Mouse (Mus musculus): ENCODE results near the gene 1700001J03Rik.
"Not testable (repeated sequence)": the region's sequence is repeated elsewhere in the genome, so short reads cannot be mapped to it uniquely, and the experiment has no call there.

The 1700001J03Rik gene

GRCm38 (mm10) chr5:146185204-146185603 is at the start of gene 1700001J03Rik:
Gene 1700001J03Rik, minus strand, starts transcription at chr5:146185304.
- not testable (repeated sequence) for DNase-seq

DNA sequence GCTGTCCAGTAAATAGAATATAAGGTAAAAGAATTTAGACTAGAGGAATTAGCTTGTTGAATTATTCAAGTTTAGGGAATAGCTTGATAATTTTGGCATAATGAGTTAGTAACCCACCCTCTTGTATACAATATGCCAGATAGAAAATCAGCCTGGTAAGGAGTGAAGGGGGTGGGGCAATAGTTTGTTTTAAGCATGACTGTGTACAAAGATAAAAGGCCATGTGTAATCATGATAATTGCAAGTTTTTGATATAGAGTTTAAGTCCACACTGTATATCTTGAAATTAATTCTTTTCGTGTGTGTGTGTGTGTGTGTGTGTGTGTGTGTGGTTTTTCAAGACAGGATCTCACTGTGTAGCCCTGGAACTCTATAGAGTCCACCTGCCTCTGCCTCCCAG is 49.2 kb upstream of the 1700001J03Rik start:
- no peak for DNase-seq

DNA sequence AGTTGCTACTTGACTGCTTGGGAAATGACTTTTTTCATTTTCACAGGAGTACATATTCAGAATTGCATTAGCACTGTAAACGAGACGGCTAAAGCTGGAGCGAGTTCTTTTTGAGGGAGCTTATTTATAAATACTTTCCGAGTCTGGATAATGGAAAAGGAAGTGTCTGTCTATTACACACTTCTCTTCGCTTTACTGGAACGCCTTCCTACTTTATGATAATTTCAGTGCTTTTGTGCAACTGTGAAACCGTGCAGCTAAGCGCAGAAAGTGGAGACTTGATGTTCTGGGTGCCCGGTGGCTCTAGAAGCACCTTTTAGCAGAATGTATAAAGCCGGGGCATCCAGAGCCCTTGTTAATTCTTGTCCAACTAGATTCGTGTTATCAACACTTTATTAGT is 47.7 kb upstream of the 1700001J03Rik start:
- no peak for DNase-seq

DNA sequence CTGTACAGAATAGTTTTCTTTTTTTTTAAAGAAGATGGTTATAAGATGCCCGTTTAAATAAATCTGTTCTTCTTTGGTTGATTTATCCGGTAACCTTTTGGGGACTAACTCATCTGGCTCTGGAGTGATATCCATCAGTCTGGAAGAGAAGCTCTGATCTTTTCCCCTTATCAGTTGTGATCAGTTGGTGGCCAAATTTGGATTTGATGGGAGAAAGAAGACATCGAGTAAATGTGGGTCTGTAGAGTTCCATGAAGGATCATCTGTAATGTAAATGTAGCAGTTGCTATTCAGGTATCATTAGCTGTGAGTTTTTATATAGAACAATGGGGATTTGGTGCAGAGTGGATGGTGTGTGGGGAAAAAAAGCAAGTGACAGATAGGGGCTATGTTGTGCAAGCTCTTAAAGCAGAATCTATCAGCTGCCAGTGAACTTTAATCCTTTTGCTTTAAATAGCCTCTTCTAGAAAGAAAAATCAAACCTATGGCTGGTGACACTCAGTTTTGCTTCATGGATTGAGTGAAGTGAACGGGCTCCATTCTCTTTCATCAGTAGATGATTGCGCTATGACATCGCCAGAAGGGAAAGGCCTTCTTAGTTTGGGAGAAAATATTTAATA is 47.1 kb upstream of the 1700001J03Rik start:
- DNase-seq = no peak

DNA sequence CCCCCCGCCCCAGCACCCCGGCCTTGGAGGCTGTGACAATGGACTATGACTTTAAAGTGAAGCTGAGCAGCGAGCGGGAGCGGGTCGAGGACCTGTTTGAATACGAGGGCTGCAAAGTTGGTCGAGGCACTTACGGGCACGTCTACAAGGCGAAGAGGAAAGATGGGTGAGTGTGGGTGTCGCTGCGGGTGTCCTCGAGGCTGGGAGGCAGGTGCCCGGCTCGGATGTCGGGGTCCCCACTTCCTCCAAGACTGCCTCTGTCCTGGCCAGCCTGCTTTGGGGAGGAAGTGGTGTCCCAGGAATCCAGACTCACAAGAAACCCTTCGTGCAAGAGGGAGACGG is 46.5 kb upstream of the 1700001J03Rik start:
- peak; percentile 51 for DNase-seq

GRCm38 (mm10) chr5:146230864-146231654 is 46.0 kb upstream of the 1700001J03Rik start, which contains the start of gene Cdk8:
Gene Cdk8, plus strand, starts transcription at chr5:146231230.
- peak; percentile 91 for DNase-seq

DNA sequence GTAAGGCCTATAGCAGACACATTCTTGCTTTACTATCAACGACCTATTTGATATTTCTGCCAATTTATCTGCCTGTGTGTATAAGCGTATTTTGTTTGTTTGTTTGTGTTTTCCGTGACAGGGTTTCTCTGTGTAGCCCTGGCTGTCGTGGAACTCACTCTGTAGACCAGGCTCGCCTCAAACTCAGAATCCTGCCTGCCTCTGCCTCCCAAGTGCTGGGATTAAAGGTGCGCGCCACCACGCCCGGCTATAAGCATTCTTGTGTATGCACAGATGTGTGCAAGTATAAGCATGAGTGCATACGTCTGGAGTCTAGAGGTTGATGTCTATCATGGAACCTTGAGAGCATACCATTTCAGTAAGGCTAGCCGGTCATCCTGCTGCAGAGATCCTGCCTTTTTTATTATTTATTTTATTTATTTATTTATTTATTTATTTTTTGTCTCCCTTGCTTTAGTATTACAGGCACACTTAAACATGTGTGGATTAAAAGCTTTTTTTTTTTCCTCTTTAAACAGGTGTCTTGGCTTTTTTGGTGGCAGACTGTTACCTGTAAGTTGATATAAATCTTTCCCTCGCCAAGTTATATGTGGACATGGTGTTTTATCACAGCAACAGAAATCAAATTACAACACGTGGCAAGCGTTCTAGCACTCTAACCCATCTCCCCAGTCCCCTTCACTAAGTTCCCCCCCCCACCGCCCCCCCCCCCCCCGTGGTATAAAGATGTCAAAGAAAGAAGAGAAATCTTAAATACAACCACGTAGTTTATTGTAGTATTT is 45.0 kb upstream of the 1700001J03Rik start:
- no peak for DNase-seq

DNA sequence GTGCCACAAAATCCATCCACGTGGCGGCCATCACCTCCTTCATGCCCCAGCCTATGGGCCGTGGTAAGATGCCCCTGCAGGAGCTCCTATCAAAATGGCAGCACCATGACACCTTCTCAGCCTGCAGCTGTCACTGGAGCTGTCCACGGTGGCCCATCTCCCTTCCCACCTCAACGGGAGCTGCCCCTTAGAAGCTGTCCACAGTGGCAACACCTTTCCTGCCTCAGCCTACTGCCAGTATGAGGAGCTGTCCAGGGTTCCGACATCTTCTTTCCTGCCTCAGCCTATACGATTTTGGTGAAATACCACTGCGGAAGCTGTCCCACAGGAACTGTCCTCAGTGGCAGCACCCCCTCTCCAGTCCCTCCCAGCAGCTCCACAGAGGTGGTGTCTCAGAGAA is 42.4 kb upstream of the 1700001J03Rik start:
- DNase-seq = no peak

- no peak for DNase-seq
Measured at GRCm38 (mm10) chr5:146223786-146224185, 38.7 kb upstream of the 1700001J03Rik start.

DNA sequence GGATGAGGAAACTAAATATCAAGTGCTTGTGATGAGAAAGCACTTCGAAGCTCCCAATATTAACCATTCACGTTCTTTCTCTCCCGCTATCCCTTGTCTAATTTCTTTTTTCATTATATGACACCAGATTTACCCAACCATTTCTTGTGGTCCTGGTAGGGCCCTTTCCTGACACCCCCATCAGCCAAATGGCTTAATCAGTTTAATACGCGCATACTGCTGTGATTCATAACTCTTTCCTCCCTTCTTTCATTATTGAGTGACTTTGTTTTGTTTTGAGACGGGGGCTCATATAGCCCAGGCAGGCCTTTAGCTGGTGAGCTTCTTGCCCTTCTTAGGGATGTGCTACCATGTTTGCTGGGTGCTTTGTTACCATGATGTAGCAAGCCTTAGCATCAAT is 36.6 kb upstream of the 1700001J03Rik start:
- DNase-seq = no peak

- DNase-seq = peak; percentile 91
Measured at GRCm38 (mm10) chr5:146220879-146221714, 36.0 kb upstream of the 1700001J03Rik start, which contains the start of gene Rnf6. Gene Rnf6, minus strand, starts transcription at chr5:146221555.

DNA sequence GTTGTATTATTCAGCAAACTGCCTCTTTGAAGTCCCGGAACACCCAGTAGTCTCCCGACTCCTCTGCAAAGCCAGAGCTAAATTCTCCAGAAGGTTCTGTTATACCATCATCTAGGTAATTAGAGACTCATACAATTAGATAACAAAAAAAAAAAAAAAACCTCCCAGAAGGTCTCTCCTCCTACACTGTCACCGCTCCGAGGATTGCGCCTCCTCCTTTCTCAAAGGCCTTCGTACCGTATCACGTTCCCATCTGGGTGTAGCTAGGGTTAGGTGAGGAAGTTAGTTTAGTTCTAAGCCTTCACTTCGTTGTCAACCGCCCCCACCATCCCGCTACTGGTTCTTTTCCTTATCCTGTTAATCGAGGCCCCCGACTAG is 35.4 kb upstream of the 1700001J03Rik start:
- no peak for DNase-seq

DNA sequence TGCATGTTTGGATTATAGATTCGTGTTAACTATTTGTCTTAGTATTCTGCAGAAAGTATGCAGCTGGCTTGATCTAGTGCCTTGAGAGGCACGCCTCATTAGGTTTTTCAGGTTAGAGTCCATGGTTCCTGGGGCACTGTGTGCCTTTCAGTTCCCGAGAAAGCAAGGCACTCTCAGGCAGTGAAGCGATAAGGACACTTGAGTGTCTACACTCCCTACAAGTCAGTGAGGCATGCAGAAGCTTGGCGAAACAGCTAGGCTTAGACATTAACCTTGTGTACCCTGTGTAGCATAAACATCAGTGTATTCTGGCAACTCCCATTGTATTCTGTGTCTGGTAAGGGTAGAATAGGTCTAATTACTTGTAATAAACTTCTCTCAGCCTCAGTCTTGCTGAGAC is 20.4 kb upstream of the 1700001J03Rik start:
- no peak for DNase-seq

GRCm38 (mm10) chr5:146203921-146204320 is 18.8 kb upstream of the 1700001J03Rik start:
- no peak for DNase-seq

GRCm38 (mm10) chr5:146200580-146200979 is 15.5 kb upstream of the 1700001J03Rik start:
- DNase-seq = no peak

DNA sequence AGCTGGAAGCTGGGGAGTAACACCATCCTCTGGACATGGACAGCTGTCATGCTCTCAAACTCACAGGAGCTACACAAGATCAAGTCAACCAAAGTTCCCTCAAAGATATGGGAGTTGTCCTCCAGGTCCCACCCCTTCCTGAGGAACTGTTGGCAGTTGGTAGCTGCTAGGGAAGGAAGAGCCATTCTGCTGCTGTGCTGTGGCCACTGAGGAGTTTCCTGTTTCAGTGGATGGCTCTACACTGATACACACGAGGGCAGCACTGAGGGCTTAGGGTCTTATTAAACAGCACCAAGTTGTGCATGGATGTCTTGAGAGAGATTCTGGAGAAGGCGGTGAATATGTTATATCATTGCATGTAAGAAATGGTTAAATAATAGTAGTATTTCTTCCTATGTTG is 14.4 kb upstream of the 1700001J03Rik start:
- DNase-seq = no peak

DNA sequence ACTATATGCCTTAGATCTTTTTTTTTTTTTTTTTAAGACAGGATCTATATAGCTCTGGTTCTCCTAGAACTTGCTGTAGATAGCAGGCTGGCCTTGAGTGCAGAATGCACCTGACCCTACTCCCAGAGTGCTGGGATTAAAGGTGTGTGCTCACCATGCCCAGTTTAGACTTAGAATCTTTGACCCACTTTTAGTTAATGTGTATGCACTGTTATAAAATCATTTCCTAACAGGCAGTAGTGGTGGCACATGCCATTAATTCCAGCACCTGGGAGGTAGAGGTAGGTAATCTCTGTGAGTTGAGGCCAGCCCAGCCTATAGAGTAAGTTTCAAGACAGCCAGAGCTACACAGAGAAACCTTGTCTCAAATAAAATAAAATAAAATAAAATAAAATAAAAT is 14.0 kb upstream of the 1700001J03Rik start:
- DNase-seq = no peak

GRCm38 (mm10) chr5:146193360-146193759 is 8.3 kb upstream of the 1700001J03Rik start:
- DNase-seq = no peak

DNA sequence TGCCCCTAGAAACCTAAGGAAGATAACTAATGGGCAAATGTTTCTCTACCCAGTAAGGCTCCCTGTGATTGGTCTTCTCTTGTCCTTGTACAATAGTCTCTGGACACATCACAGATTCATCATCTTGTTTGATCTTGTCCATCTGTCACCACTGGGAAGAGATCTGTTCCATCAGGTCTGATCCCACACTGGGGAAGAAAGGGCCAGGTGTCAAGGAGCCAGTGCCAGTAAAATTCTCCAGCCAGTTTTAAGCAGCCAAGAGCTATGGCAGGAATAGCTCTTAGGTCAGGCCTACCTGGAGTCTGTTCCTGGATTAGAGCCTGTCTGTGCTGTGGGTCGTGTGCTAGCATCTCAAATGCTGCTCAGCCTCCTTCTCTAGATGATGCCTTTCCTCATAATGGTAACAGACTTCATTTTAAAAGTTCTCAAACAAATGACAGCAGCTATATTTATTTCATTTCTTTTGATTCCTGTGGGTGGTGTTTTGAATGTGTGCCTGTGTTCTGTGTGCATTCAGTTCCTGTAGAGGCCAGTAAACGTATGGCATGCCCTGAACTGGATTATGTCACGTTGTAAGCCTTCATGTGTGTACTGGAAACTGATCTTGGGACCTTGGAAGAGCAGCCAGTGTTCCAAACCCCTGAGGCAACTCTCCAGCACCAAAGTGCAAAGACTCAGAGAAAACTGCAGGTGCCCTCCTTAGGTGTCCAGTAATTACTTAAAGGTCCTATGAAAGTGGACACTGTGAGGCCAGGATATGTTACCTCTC is 5.6 kb upstream of the 1700001J03Rik start:
- DNase-seq = peak; percentile 75

GRCm38 (mm10) chr5:146190093-146190492 is 5.0 kb upstream of the 1700001J03Rik start:
- DNase-seq = no peak

- peak; percentile 48 for DNase-seq
Measured at GRCm38 (mm10) chr5:146188712-146189111, 3.6 kb upstream of the 1700001J03Rik start.

DNA sequence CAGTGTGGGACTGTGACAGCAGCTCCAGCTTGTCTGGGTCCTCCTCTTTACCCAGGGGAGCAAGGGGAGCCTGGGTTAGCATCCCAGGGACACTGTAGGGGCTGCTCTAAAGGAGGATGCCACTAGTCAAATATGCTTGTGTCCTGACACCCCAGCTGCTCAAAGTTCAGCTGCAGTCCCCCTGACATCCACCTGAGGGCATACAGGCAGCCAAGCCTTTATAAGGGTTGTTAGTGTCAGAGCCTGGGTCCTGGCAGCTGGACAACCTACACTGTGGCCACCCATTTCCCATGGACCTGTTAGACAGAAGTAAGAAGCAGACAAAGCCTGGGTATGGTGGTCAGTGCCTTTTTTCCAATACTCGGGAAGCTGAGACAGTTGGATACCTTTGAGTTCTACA is 3.0 kb upstream of the 1700001J03Rik start:
- DNase-seq = no peak
